In the genomic region with DNA sequence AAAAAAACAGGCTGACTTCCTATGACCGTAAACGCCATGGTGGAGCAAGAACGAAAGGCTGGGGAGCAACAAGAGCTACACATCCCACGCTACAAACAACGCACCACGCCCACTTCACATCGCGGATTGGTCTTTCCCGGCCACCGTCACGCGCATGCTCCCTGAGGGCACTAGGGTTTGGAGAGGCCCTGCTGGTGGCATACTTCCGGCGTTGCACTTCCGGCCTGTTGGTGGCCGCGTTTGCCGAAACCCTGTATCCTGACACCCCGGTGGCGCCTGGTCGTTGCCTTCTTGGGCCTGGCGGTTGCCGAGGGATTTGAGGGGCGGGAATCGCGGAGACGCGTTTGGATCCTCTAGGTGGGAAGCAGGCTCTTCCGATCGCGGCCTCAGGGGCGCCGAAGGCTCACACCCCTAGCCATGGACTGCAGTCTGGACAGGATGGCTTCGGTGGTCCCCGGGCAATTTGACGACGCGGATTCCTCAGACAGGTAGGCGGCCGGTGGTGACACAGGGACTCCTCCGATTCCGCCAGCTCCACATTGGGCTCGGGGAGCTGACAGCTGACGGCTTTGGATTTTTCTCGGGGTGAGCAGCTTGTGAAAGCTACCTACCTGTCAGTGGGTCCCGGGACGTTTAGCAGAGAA, we compare ENCODE assay signal across 8 mouse cellular contexts. TPM values are rescaled to one million over a fixed set of nuclear protein-coding genes. Genes with fewer than 3 reads are reported as not detected.
DNase-seq lines count a peak whose midpoint lies in the region; ATAC-seq lines count a peak whose summit lies in the region.

Gene Cage1, minus strand, starts transcription at position 26 of the 644 bp plus-strand sequence.

- H3K27ac ChIP-seq in brown adipose tissue, adult 24 weeks (replicated peaks; ENCODE audit: low read depth, low read length), result peak within 1 kb of the TSS; percentile 65
- peak within 1 kb of the TSS; percentile 84 for H3K27ac ChIP-seq in heart, embryonic 13.5 days (replicated peaks)
- peak within 1 kb of the TSS; percentile 85 for H3K27ac ChIP-seq in liver, embryonic 12.5 days
- peak within 1 kb of the TSS; percentile 84 for H3K27ac ChIP-seq in stomach, embryonic 15.5 days

- WGBS in heart, embryonic 13.5 days, result under 1% methylated on average over 47 of the region's 47 CpGs
- WGBS in liver, embryonic 12.5 days (ENCODE audit: insufficient replicate concordance), result under 1% methylated on average over 47 of the region's 47 CpGs
- under 1% methylated on average over 47 of the region's 47 CpGs for WGBS in stomach, embryonic 15.5 days

- peak; percentile 99 for DNase-seq in CD4-positive, CD25-positive, alpha-beta regulatory T cell, adult 2 months (ENCODE audit: low read depth, low spot score)
- peak; percentile 57 for DNase-seq in fat pad, adult 2 months (ENCODE audit: extremely low read depth, low read depth, low spot score)
- DNase-seq in kidney, postnatal 10 days, result peak; percentile 98
- DNase-seq in natural killer cell, adult 2 months (ENCODE audit: low spot score in 2 of 2), result peak; percentile 96 to 97

- peak within 1 kb of the TSS; percentile 97 for H3K9ac ChIP-seq in heart, embryonic 13.5 days
- H3K9ac ChIP-seq in liver, embryonic 12.5 days, result peak within 1 kb of the TSS; percentile 96
- H3K9ac ChIP-seq in stomach, embryonic 15.5 days, result peak within 1 kb of the TSS; percentile 56

- no peaks in the 10 kb centered on the region for H3K9me3 ChIP-seq in heart, embryonic 13.5 days
- no peaks in the 10 kb centered on the region for H3K9me3 ChIP-seq in liver, embryonic 12.5 days (replicated peaks)
- H3K9me3 ChIP-seq in stomach, embryonic 15.5 days, result no peaks in the 10 kb centered on the region

- H3K4me1 ChIP-seq in brown adipose tissue, adult 24 weeks (ENCODE audit: control insufficient read depth, insufficient read depth, insufficient read length, low read length), result no peaks in the 10 kb centered on the region
- H3K4me1 ChIP-seq in heart, embryonic 13.5 days, result peaks cover 23% of the 10 kb centered on the region
- peaks cover 32% of the 10 kb centered on the region for H3K4me1 ChIP-seq in liver, embryonic 12.5 days
- peaks cover 13% of the 10 kb centered on the region; the same call in 1 of the 2 replicates for H3K4me1 ChIP-seq in stomach, embryonic 15.5 days

- peak; percentile 89 for ATAC-seq in heart, embryonic 13.5 days (ENCODE audit: extremely low read depth, insufficient number of reproducible peaks, low FRiP score, low TSS enrichment)
- ATAC-seq in liver, embryonic 12.5 days, result peak; percentile 95
- ATAC-seq in stomach, embryonic 15.5 days (ENCODE audit: insufficient read depth, low FRiP score, low read depth), result peak; percentile 96

- H3K36me3 ChIP-seq in heart, embryonic 13.5 days, result peaks cover 26% of the 10 kb centered on the region
- H3K36me3 ChIP-seq in liver, embryonic 12.5 days, result peaks cover 36% of the 10 kb centered on the region
- 0 out of 2 replicates have a peak, but pooled peaks cover 16% of the 10 kb centered on the region for H3K36me3 ChIP-seq in stomach, embryonic 15.5 days

- no peaks in the 10 kb centered on the region for H3K27me3 ChIP-seq in heart, embryonic 13.5 days (replicated peaks)
- H3K27me3 ChIP-seq in liver, embryonic 12.5 days (replicated peaks), result no peaks in the 10 kb centered on the region
- no peaks in the 10 kb centered on the region for H3K27me3 ChIP-seq in stomach, embryonic 15.5 days (replicated peaks)

- H3K4me2 ChIP-seq in heart, embryonic 13.5 days, result peak within 1 kb of the TSS; percentile 98
- H3K4me2 ChIP-seq in liver, embryonic 12.5 days, result peak within 1 kb of the TSS; percentile 96
- peak within 1 kb of the TSS; percentile 87 for H3K4me2 ChIP-seq in stomach, embryonic 15.5 days

- H3K4me3 ChIP-seq in brown adipose tissue, adult 24 weeks (ENCODE audit: insufficient read depth, low read depth, low read length), result peak within 1 kb of the TSS; percentile 76
- peak within 1 kb of the TSS; percentile 83 for H3K4me3 ChIP-seq in heart, embryonic 13.5 days
- H3K4me3 ChIP-seq in liver, embryonic 12.5 days, result peak within 1 kb of the TSS; percentile 97
- peak within 1 kb of the TSS; percentile 81 for H3K4me3 ChIP-seq in stomach, embryonic 15.5 days (replicated peaks)

RNA-seq across cellular contexts. Expression of gene Cage1, which starts in this region (rescaled TPM):
- 0.75 and 2.4 TPM in 2 replicates for polyA plus RNA-seq in brown adipose tissue, adult 24 weeks (2012; ENCODE audit: insufficient read depth, insufficient read length, missing spikeins)
- polyA plus RNA-seq in heart, embryonic 13.5 days (2015; fragmentation: Nextera tagmentation; extraction: Ambion mirVana), result 0.94 and 1.2 TPM in 2 replicates
- polyA plus RNA-seq in liver, embryonic 12.5 days (2016; fragmentation: Nextera tagmentation; extraction: Ambion mirVana), result 0.80 and 0.88 TPM in 2 replicates
- polyA plus RNA-seq in stomach, embryonic 15.5 days (2015; fragmentation: Nextera tagmentation; extraction: Ambion mirVana), result 0.98 and 1.2 TPM in 2 replicates

Comparison
In these comparisons a context has a peak if more than half of its experiments do, and no peak if none do; other contexts are left out.
1. Peak in every context shown above with its lines: DNase-seq, ATAC-seq, H3K4me3 ChIP-seq and H3K27ac ChIP-seq.
2. Peak in ATAC-seq, H3K4me3 ChIP-seq, H3K27ac ChIP-seq, H3K9ac ChIP-seq and H3K4me2 ChIP-seq in liver, embryonic 12.5 days; RNA of the gene not detected or under 1 TPM.